Mouse (Mus musculus): Measurements from ENCODE around the gene Isl1.

GRCm38 (mm10) chr13:116279207-116279772 is 30.2 kb downstream of the Isl1 start:
- no peak for TF ChIP-seq CTCF (IDR thresholded peaks at IDR 0.05; ENCODE audit: control insufficient read depth, insufficient read depth, insufficient replicate concordance, low read depth, low read length)
- no peak for TF ChIP-seq POLR2A (IDR thresholded peaks at IDR 0.05; ENCODE audit: control insufficient read depth, low read depth, low read length)
